Mouse (Mus musculus): Measurements from ENCODE around the gene 9930021J03Rik. TPM values are rescaled to one million over a fixed set of nuclear protein-coding genes. Genes with fewer than 3 reads are reported as not detected.

The 9930021J03Rik gene
- polyA plus RNA-seq, 1 experiment from 2014 or later, result 8.9 TPM

DNA sequence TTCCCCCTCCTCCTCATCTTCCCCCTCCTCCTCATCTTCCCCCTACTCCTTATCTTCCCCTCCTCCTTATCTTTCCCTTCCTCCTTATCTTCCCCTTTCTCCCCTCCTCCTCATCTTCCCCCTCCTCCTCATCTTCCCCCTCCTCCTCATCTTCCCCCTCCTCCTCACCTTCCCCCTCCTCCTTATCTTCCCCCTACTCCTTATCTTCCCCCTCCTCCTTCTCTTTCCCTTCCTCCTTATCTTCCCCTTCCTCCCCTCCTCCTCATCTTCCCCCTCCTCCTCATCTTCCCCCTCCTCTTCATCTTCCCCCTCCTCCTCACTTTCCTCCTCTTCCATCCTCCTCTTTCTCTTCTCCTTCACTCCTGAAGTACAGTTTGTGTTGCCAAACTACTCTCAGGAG is 108.9 kb downstream of the 9930021J03Rik start:
- no peak for ATAC-seq (ENCODE audit: insufficient number of reproducible peaks, insufficient read depth, low FRiP score, low read depth)
- H3K9ac ChIP-seq (replicated peaks; ENCODE audit: low read depth, low read length), result no peak overlapping the region
- H3K27me3 ChIP-seq (ENCODE audit: control insufficient read depth, insufficient read depth, low read length), result no peaks in the 10 kb centered on the region
- no peaks in the 10 kb centered on the region for H3K4me1 ChIP-seq (ENCODE audit: control insufficient read depth, insufficient read depth, low read length)
- H3K9me3 ChIP-seq (ENCODE audit: control insufficient read depth, low read depth, low read length), result no peaks in the 10 kb centered on the region; the same call in 1 of the 2 replicates
- no peak overlapping the region for H3K4me2 ChIP-seq (replicated peaks; ENCODE audit: low read depth, low read length)
- no peak overlapping the region for H3K4me3 ChIP-seq (ENCODE audit: low read depth, low read length)
- no peaks in the 10 kb centered on the region for H3K36me3 ChIP-seq (ENCODE audit: control insufficient read depth, insufficient read depth, low read length)
- H3K27ac ChIP-seq (ENCODE audit: low read length), result no peak overlapping the region

DNA sequence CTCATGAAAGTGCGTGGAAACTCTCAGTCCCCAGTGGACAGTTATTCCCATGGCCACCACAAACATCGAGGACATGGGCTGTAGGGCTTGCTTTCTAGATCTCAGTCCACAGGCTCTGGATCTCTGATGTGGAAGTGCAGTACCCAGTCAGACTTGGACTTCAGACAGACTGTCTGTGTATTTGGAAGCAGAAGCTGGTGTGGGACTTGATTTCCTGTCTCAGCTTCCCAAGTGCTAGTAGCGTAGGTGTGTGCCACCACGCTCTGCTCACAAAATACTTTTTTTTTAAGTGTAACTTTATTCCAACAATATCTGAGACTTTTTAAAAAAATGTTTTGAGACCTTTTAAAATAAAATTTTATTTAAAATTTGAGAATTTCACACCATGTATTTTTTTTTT is 109.5 kb downstream of the 9930021J03Rik start:
- ATAC-seq (ENCODE audit: insufficient number of reproducible peaks, insufficient read depth, low FRiP score, low read depth), result no peak
- WGBS, result 91% methylated on average over 4 of the region's 4 CpGs
- H3K27me3 ChIP-seq (ENCODE audit: control insufficient read depth, insufficient read depth, low read length), result no peaks in the 10 kb centered on the region

DNA sequence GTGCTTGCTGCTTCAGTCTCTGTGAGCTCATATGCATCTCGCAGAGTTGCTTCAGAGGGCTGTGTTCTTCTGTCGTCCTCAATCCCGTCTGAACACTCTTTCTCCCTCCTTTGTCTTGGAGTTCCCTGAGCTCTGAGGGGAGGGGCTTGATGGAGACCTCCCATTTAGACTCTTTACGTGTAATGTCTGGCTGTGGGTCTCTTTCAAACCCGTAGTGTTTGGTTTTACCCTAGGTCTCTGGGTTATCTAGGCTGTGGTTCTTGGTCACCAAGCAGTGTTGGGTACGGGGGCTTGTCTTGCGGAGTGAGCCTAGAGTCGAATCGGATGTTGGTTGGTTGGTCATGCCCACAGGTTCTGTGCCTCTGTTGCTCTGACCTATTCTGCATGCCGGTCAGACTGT is 110.7 kb downstream of the 9930021J03Rik start:
- no peaks in the 10 kb centered on the region for H3K4me1 ChIP-seq (ENCODE audit: control insufficient read depth, insufficient read depth, low read length)
- no peaks in the 10 kb centered on the region for H3K27me3 ChIP-seq (ENCODE audit: control insufficient read depth, insufficient read depth, low read length)
- 89% methylated on average over 10 of the region's 10 CpGs for WGBS
- no peak overlapping the region for H3K9ac ChIP-seq (replicated peaks; ENCODE audit: low read depth, low read length)
- no peaks in the 10 kb centered on the region for H3K36me3 ChIP-seq (ENCODE audit: control insufficient read depth, insufficient read depth, low read length)
- ATAC-seq (ENCODE audit: insufficient number of reproducible peaks, insufficient read depth, low FRiP score, low read depth), result no peak
- no peak overlapping the region for H3K4me3 ChIP-seq (ENCODE audit: low read depth, low read length)
- H3K27ac ChIP-seq (ENCODE audit: low read length), result no peak overlapping the region
- no peaks in the 10 kb centered on the region; the same call in 1 of the 2 replicates for H3K9me3 ChIP-seq (ENCODE audit: control insufficient read depth, low read depth, low read length)
- no peak overlapping the region for H3K4me2 ChIP-seq (replicated peaks; ENCODE audit: low read depth, low read length)

More for the DNA sequence above, 109.5 kb downstream of the 9930021J03Rik start:
- Histone ChIP-seq H3K27ac (ENCODE audit: low read length) (no peak overlapping the region), H3K9ac (replicated peaks; ENCODE audit: low read depth, low read length) (no peak overlapping the region), H3K36me3 (ENCODE audit: control insufficient read depth, insufficient read depth, low read length) (no peaks in the 10 kb centered on the region), H3K4me2 (replicated peaks; ENCODE audit: low read depth, low read length) (no peak overlapping the region), H3K9me3 (ENCODE audit: control insufficient read depth, low read depth, low read length) (no peaks in the 10 kb centered on the region; the same call in 1 of the 2 replicates), H3K4me1 (ENCODE audit: control insufficient read depth, insufficient read depth, low read length) (no peaks in the 10 kb centered on the region), H3K4me3 (ENCODE audit: low read depth, low read length) (no peak overlapping the region)

DNA sequence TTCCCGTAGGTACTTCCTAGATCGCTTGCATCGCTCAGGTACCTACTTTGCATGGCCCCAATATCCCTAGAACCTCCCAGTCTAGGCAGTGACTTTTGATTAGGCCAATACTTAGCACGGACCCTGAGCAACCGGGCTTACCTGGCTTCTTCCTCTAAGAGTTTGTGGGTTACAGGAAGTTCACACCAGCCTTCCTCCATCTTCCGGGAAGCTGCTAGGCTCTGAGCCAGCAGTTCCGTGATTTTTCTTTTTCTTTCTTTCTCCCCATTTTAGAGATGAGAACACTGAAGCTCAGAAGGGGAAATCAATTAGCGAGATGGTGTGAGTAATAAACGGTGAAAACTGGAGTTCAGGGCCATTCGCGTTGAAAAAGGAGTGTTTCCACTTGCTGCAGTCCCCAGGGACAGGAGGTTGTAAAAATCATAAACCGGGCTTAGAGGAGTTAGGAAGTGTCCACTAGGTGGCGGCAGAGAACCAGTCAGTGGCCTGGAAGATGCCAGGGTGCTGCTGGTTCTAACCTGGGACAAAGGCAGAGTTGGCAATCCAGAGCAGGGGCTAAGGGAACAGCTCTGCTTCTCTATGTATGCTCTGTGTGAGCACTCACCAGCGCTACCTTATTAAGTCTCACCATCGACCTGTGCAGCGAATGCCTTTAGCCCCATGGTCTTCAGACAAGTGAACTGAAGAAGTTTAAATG is 121.8 kb downstream of the 9930021J03Rik start:
- 59% methylated on average over 16 of the region's 16 CpGs for WGBS
- Histone ChIP-seq H3K9ac (replicated peaks; ENCODE audit: low read depth, low read length) (no peak overlapping the region), H3K4me3 (ENCODE audit: low read depth, low read length) (no peak overlapping the region), H3K36me3 (ENCODE audit: control insufficient read depth, insufficient read depth, low read length) (no peaks in the 10 kb centered on the region), H3K4me1 (ENCODE audit: control insufficient read depth, insufficient read depth, low read length) (no peaks in the 10 kb centered on the region), H3K27ac (ENCODE audit: low read length) (no peak overlapping the region), H3K4me2 (replicated peaks; ENCODE audit: low read depth, low read length) (no peak overlapping the region), H3K27me3 (ENCODE audit: control insufficient read depth, insufficient read depth, low read length) (no peaks in the 10 kb centered on the region), H3K9me3 (ENCODE audit: control insufficient read depth, low read depth, low read length) (no peaks in the 10 kb centered on the region)
- no peak for ATAC-seq (ENCODE audit: insufficient number of reproducible peaks, insufficient read depth, low FRiP score, low read depth)

DNA sequence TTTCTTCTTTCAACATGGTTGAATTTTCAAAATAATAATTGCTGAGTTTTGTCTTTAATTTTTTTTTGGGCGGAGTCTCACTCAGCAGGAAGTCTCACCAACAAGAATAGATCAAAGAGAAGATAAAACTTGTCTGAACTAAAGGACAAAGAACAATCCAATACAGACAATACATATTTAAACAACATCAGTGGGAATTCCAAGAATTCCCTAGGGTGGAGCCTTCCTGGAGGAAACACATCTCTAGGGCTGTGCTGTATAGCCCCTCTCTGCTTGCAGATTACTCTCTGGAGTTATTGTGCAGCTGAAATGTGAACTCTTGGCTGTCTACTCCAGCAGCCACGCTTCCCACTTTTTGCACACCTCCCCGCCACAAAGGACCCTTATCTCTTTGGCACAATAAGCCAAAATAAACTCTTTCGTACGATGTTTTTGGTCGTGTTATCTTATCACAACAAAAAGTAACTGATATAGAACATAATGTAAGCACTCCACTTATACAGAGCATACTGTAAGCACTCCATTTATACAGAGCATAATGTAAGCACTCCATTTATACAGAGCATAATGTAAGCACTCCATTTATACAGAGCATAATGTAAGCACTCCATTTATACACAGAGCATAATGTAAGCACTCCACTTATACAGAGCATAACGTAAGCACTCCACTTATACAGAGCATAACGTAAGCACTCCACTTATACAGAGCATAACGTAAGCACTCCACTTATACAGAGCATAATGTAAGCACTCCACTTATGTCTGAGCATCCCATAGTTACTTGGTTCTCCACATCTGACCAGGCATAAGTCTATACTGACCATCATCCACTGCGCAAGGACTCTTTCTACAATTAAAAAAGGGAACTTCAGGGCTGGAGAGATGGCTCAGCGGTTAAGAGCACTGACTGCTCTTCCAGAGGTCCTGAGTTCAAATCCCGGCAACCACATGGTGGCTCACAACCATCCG is 125.3 kb downstream of the 9930021J03Rik start:
- Histone ChIP-seq H3K27me3 (ENCODE audit: control insufficient read depth, insufficient read depth, low read length) (no peaks in the 10 kb centered on the region), H3K9ac (replicated peaks; ENCODE audit: low read depth, low read length) (no peak overlapping the region), H3K9me3 (ENCODE audit: control insufficient read depth, low read depth, low read length) (no peaks in the 10 kb centered on the region), H3K36me3 (ENCODE audit: control insufficient read depth, insufficient read depth, low read length) (no peaks in the 10 kb centered on the region), H3K27ac (ENCODE audit: low read length) (no peak overlapping the region; the same call in 1 of the 2 replicates), H3K4me3 (ENCODE audit: low read depth, low read length) (no peak overlapping the region), H3K4me2 (replicated peaks; ENCODE audit: low read depth, low read length) (no peak overlapping the region), H3K4me1 (ENCODE audit: control insufficient read depth, insufficient read depth, low read length) (no peaks in the 10 kb centered on the region)
- 50% methylated on average over 13 of the region's 13 CpGs for WGBS
- ATAC-seq (ENCODE audit: insufficient number of reproducible peaks, insufficient read depth, low FRiP score, low read depth), result no peak

DNA sequence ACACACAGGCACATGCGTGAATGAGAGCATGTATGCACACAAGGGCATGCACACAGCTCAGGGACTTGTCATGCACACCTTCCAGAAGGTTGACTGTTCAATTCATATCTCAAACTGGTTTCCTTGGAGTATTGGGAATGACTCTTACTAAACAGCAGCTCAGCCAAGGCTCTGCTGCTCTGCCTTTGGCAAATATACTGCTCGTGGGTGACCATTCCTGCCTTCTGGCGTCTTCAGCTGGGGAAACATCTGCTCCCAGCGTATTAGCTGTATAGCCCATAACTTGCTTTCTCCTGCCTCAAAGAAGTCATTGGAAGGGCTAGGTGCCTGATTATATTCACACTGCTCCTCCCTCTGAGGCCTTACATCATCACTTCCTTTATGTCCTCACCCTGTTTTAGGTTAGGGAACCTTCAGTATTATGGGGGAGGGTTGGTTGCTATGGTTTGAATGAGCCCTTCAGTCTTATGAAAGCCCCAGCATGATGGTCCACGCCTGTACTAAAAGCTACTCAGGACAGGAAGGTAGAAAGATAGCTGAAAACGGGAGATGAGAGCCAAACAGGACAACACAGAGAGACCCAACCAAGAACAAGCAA is 127.5 kb downstream of the 9930021J03Rik start:
- Histone ChIP-seq H3K9me3 (ENCODE audit: control insufficient read depth, low read depth, low read length) (no peaks in the 10 kb centered on the region), H3K9ac (replicated peaks; ENCODE audit: low read depth, low read length) (no peak overlapping the region), H3K36me3 (ENCODE audit: control insufficient read depth, insufficient read depth, low read length) (no peaks in the 10 kb centered on the region), H3K4me2 (replicated peaks; ENCODE audit: low read depth, low read length) (no peak overlapping the region), H3K27ac (ENCODE audit: low read length) (no peak overlapping the region), H3K27me3 (ENCODE audit: control insufficient read depth, insufficient read depth, low read length) (no peaks in the 10 kb centered on the region), H3K4me1 (ENCODE audit: control insufficient read depth, insufficient read depth, low read length) (no peaks in the 10 kb centered on the region), H3K4me3 (ENCODE audit: low read depth, low read length) (no peak overlapping the region)
- no peak for ATAC-seq (ENCODE audit: insufficient number of reproducible peaks, insufficient read depth, low FRiP score, low read depth)
- WGBS, result 75% methylated on average over 6 of the region's 6 CpGs

DNA sequence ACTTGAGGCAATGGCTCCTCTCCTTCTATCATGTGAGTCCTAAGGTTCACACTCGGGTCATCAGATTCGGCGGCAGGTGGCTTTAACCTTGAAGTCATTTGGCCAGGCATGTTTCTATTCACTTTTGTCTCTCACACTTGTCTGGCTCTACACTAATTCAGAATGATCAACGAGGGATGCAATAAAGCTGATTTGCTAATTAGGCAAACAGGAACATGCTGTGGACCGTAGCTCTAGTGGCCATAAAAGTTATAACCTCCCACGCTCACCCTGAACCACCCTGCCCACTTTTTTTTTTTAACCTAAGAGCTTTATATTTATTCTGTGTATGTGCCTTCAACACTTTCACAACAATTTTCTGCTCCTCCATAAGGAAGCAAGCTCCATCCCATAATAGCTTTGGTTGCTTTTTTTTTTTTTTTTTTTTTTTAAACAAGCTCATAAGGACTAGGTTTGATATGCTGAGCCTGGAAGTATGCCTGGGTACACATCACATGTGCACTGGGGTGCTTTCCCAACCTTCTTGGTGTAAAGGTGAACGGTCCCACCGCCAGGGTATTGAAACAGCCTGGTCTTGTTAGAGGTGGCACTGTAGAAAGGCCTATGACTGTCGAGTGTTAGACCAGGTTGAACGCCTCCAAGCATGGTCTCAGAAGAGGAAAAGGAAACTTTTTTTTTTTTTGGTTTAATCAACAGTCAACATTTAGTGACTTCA is 129.2 kb downstream of the 9930021J03Rik start:
- Histone ChIP-seq H3K4me3 (ENCODE audit: low read depth, low read length) (no peak overlapping the region), H3K27ac (ENCODE audit: low read length) (no peak overlapping the region), H3K4me1 (ENCODE audit: control insufficient read depth, insufficient read depth, low read length) (no peaks in the 10 kb centered on the region), H3K36me3 (ENCODE audit: control insufficient read depth, insufficient read depth, low read length) (no peaks in the 10 kb centered on the region), H3K27me3 (ENCODE audit: control insufficient read depth, insufficient read depth, low read length) (no peaks in the 10 kb centered on the region), H3K9ac (replicated peaks; ENCODE audit: low read depth, low read length) (no peak overlapping the region), H3K4me2 (replicated peaks; ENCODE audit: low read depth, low read length) (no peak overlapping the region), H3K9me3 (ENCODE audit: control insufficient read depth, low read depth, low read length) (no peaks in the 10 kb centered on the region)
- 86% methylated on average over 10 of the region's 10 CpGs for WGBS
- ATAC-seq (ENCODE audit: insufficient number of reproducible peaks, insufficient read depth, low FRiP score, low read depth), result no peak

DNA sequence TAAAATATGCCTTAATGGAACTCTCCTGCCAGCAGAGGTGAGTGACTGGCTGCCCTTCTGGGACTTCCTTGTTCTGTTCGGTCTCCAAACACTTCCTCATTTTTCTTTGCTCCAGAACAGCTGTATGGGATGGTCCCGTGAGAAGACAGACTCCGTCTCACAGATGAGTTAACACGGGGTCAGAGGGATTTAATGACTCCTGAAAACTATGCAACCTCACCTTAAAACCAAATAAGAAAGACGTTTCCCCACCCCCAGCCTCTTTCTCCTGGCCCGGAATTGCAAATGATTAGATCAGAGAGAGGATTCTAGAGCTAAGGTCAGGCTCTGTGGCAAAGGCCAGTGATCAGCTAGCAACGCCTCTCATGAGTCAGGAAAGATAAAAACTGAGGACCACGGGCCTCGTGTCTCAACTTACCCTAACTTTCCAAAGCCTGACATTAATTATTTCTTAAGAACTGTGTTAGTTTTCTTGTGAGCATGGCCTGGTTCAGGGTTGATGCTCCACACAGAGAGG is 130.2 kb downstream of the 9930021J03Rik start:
- Histone ChIP-seq H3K36me3 (ENCODE audit: control insufficient read depth, insufficient read depth, low read length) (no peaks in the 10 kb centered on the region), H3K9ac (replicated peaks; ENCODE audit: low read depth, low read length) (no peak overlapping the region), H3K4me2 (replicated peaks; ENCODE audit: low read depth, low read length) (no peak overlapping the region), H3K27me3 (ENCODE audit: control insufficient read depth, insufficient read depth, low read length) (no peaks in the 10 kb centered on the region), H3K4me1 (ENCODE audit: control insufficient read depth, insufficient read depth, low read length) (no peaks in the 10 kb centered on the region), H3K9me3 (ENCODE audit: control insufficient read depth, low read depth, low read length) (no peaks in the 10 kb centered on the region), H3K27ac (ENCODE audit: low read length) (no peak overlapping the region), H3K4me3 (ENCODE audit: low read depth, low read length) (no peak overlapping the region)
- 37% methylated on average over 9 of the region's 9 CpGs for WGBS
- no peak for ATAC-seq (ENCODE audit: insufficient number of reproducible peaks, insufficient read depth, low FRiP score, low read depth)
